Mouse (Mus musculus): ENCODE measurements around the gene Parpbp. TPM values are rescaled to one million over a fixed set of nuclear protein-coding genes. Genes with fewer than 3 reads are reported as not detected.

Parpbp gene
- 1.4 and 1.6 TPM in 2 replicates for polyA plus RNA-seq (2012; rRNA removed)

DNA sequence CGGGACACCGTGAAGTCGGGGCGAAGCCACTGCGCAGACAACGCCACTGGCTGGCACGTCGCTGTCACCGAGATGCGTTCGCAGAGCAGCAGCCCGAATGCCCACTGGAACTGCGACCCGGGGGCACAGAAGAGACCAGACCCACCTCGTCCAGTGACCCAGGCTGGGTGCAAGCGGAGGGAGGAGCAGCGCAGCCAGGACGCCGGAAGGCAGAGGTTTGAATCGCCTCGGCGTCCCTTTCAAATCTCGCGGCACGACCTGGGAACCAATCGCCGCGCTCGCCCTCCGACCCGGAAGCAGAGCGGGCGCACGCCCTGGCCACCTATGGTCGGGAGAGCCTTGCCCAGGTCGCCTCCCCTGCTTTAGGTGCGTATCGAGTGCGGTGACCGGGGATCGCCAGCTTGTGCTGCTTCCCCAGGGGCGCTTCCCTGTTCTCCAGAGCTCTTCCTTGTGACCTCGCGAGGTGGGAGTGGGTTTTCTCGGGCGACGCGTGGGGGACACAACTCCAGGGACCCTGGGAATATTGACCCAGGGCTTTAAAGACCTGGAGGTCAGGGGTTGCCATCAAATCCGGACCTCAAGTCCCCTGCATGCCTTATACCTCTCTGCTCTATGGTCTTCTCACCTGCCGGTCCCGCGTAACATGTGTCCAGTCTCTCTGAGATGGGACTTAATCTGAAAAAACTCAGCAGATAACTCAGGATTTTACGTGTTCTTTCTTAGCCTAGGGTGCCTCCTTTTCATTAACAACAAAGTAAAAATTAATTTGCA is at the start of gene Parpbp, which contains the start of gene Nup37:
Gene Parpbp (minus strand): TSS at position 235 of the 771 bp plus-strand sequence.
Gene Nup37 (plus strand): TSS at position 286 of the 771 bp plus-strand sequence.

DNA sequence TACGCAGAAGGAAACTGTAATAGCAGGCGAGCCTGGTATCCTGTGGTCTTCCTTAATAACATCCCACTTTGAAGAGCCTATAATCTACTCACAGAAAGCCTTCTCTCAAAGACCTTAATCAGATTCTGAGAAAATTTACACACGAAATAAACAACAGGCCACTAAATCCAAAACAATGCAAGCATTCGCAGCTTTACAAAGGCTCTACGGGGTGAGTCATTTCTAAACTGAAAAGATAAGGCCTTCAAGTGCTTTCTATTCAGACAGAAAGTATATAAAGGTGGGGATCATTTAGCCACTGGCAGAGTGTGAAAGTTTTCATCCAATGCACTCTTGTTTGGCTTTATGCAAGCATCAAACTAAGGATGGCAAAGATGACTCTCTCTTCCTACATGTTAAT is 56.0 kb downstream of the Parpbp start, which contains the start of gene Pmch:
Gene Pmch (plus strand): TSS at position 301 of the 400 bp plus-strand sequence.

Other genes starting within 250 kb of the Parpbp start
- gene Pmch, start 55.9 kb downstream of the Parpbp start, polyA plus RNA-seq (2012; rRNA removed), result 7.8 and 8.8 TPM in 2 replicates
- 17.0 and 18.0 TPM in 2 replicates for gene Nup37, start 51 bp upstream of the Parpbp start, polyA plus RNA-seq (2012; rRNA removed)
- gene Washc3, start 54.2 kb upstream of the Parpbp start, polyA plus RNA-seq (2012; rRNA removed), result 22.9 and 26.6 TPM in 2 replicates
- 2.1 and 2.2 TPM in 2 replicates for gene Dram1, start 232.1 kb upstream of the Parpbp start, polyA plus RNA-seq (2012; rRNA removed)
- gene Gnptab, start 232.2 kb upstream of the Parpbp start, polyA plus RNA-seq (2012; rRNA removed), result 54.1 and 59.3 TPM in 2 replicates